Mouse (Mus musculus) cerebellum, adult 2 months (tissue): ENCODE results near the gene Gm21992.

Experiments
- CTCF ChIP-seq: fragments of 200-500 bp; IDR thresholded peaks from 2 replicates; pipeline ENCODE4 v1.5.1; 2011; ENCODE audit warnings: low read depth, mild to moderate bottlenecking, control low read depth, low read length, moderate library complexity, borderline replicate concordance; ENCODE audit not compliant: insufficient read depth
- POLR2A ChIP-seq: fragments of 200-500 bp; IDR thresholded peaks from 2 replicates; pipeline ENCODE4 v1.6.1; 2011; ENCODE audit warnings: low read length, control low read depth, borderline replicate concordance; ENCODE audit not compliant: insufficient read depth

DNA sequence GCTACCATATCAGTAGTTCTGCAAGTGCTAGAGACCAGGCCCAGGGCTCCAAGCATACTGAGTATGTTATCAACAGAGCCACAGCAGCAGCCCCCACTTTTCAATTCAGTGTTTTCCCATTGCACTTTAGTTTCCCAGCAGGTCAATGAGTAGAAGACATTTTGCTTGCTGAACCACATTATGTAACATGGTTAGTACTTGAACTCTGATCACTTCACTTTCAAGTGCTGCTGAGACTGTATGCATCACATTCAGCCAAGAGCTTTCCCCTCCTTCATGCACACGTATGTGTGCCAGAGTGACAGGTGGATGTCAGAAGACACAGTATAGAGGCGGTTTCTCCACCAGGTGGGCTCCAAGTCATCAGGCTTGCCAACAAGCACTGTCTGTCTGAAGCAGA lies 28.5 kb downstream of the Gm21992 start:
- TF ChIP-seq POLR2A (no peak), CTCF (no peak)
